Mouse (Mus musculus): ENCODE measurements at regions not wholly inside any gene's neighbourhood (a gene's known extent, or its start where the extent isn't known, plus 50 kb on each side); places are given as distances from the start of the nearest gene placed in this dataset.

GRCm38 (mm10) chr19:15647313-15647712 is 299.8 kb downstream of the Psat1 start:
- TF ChIP-seq CTCF (IDR thresholded peaks at IDR 0.05; ENCODE audit: insufficient read depth, low read depth, low read length) (no peak), POLR2A (IDR thresholded peaks at IDR 0.05; ENCODE audit: insufficient read depth, low read depth, low read length) (no peak)
